Mouse (Mus musculus) left cerebral cortex, postnatal 10 days (tissue): ENCODE results near the gene Klhl29. TPM values are rescaled to one million over a fixed set of nuclear protein-coding genes. Genes with fewer than 3 reads are reported as not detected.
"Not testable (repeated sequence)": the region's sequence is repeated elsewhere in the genome, so short reads cannot be mapped to it uniquely, and the experiment has no call there.

ENCODE experiments used
- DNase-seq, 2 experiments: peaks; one replicate each; pipeline ENCODE4 v3.0.0; 2021 to 2022; ENCODE audit warnings: low spot score in 2 of 2, mixed read lengths in 1 of 2; ENCODE audit errors: extremely low spot score in 1 of 2
- intact Hi-C: fragments of 180-260 bp; cut with DNase I; formaldehyde crosslinking; loops from one replicate; pipeline ENCODE4 v1.15.1; 2025
- total RNA-seq, 2 experiments: library from RNA; stranded (reverse); gene quantifications; 2 replicates each; pipeline ENCODE4 v1.2.3; 2021

The Klhl29 gene
- total RNA-seq, 2 experiments from 2014 or later, result 33.4 to 34.6 TPM

GRCm38 (mm10) chr12:5364836-5365235, 10.6 kb downstream of the Klhl29 start:
- DNase-seq, result no peak
- intact Hi-C loops, result no loop called here

- no peak for DNase-seq
- intact Hi-C loops, result no loop called here
Measured at GRCm38 (mm10) chr12:5363961-5364634, 11.4 kb downstream of the Klhl29 start.

- intact Hi-C loops, result no loop called here
- DNase-seq, result peak in 1 of 2 experiments; percentile 54
Measured at GRCm38 (mm10) chr12:5359065-5359464, 16.4 kb downstream of the Klhl29 start.

- intact Hi-C loops, result no loop called here
- DNase-seq, result no peak
Measured at GRCm38 (mm10) chr12:5358497-5358896, 17.0 kb downstream of the Klhl29 start.

GRCm38 (mm10) chr12:5353416-5353815, 22.1 kb downstream of the Klhl29 start:
- no peak for DNase-seq
- intact Hi-C loops, result no loop called here

GRCm38 (mm10) chr12:5352771-5353170, 22.7 kb downstream of the Klhl29 start:
- no peak for DNase-seq
- intact Hi-C loops, result no loop called here

- no peak for DNase-seq
- intact Hi-C loops, result no loop called here
Measured at GRCm38 (mm10) chr12:5350491-5351285, 24.8 kb downstream of the Klhl29 start.

GRCm38 (mm10) chr12:5345088-5345487, 30.4 kb downstream of the Klhl29 start:
- intact Hi-C loops, result no loop called here
- DNase-seq, result no peak

- intact Hi-C loops, DNase-seq: not testable (repeated sequence)
Measured at GRCm38 (mm10) chr12:5344457-5344856, 31.0 kb downstream of the Klhl29 start.

GRCm38 (mm10) chr12:5340151-5340603, 35.3 kb downstream of the Klhl29 start:
- DNase-seq, result no peak
- intact Hi-C loops, result no loop called here

GRCm38 (mm10) chr12:5336927-5337712, 38.4 kb downstream of the Klhl29 start:
- intact Hi-C loops, result no loop called here
- no peak for DNase-seq

GRCm38 (mm10) chr12:5336331-5336730, 39.2 kb downstream of the Klhl29 start:
- intact Hi-C loops, result no loop called here
- no peak for DNase-seq

GRCm38 (mm10) chr12:5334956-5335355, 40.5 kb downstream of the Klhl29 start:
- DNase-seq, result no peak
- intact Hi-C loops, result no loop called here

- no peak for DNase-seq
- intact Hi-C loops, result no loop called here
Measured at GRCm38 (mm10) chr12:5334175-5334574, 41.3 kb downstream of the Klhl29 start.

- DNase-seq, result no peak
- intact Hi-C loops, result no loop called here
Measured at GRCm38 (mm10) chr12:5331810-5332484, 43.5 kb downstream of the Klhl29 start.

- intact Hi-C loops, result no loop called here
- no peak for DNase-seq
Measured at GRCm38 (mm10) chr12:5330496-5331070, 44.9 kb downstream of the Klhl29 start.

GRCm38 (mm10) chr12:5322444-5323087, 52.9 kb downstream of the Klhl29 start:
- intact Hi-C loops, result no loop called here

GRCm38 (mm10) chr12:5321017-5321416, 54.5 kb downstream of the Klhl29 start:
- intact Hi-C loops, result no loop called here
- DNase-seq, result no peak

More at GRCm38 (mm10) chr12:5322444-5323087, 52.9 kb downstream of the Klhl29 start:
- DNase-seq, result no peak
